Mouse (Mus musculus) liver, embryonic 13.5 days (tissue): ENCODE results near the gene E330034G19Rik. TPM values are rescaled to one million over a fixed set of nuclear protein-coding genes. Genes with fewer than 3 reads are reported as not detected.
"Not testable (repeated sequence)": the region's sequence is repeated elsewhere in the genome, so short reads cannot be mapped to it uniquely, and the experiment has no call there.

ENCODE experiments used
- ATAC-seq: fragments of 200-750 bp; cut with Nextera tagmentation; 2 replicates; pipeline ENCODE4 v1.8.0; 2017; ENCODE audit warnings: low read depth, mild to moderate bottlenecking, moderate number of reproducible peaks, moderate library complexity
- DNase-seq: peaks from one replicate; pipeline ENCODE4 v3.0.0; 2022
- H3K27ac ChIP-seq: fragments of 300-500 bp; sonication (generic); 2 replicates; pipeline ENCODE4 v1.5.1; 2015; ENCODE audit warnings: moderate library complexity, mild to moderate bottlenecking, inconsistent platforms
- H3K27me3 ChIP-seq: fragments of 300-500 bp; sonication (generic); 2 replicates; pipeline ENCODE4 v1.6.1; 2015; ENCODE audit warnings: mild to moderate bottlenecking, inconsistent platforms
- H3K36me3 ChIP-seq: fragments of 300-500 bp; sonication (generic); 2 replicates; pipeline ENCODE4 v1.6.1; 2015; ENCODE audit warnings: mild to moderate bottlenecking, inconsistent platforms
- H3K4me1 ChIP-seq: fragments of 300-500 bp; sonication (generic); replicated peaks from 2 replicates; pipeline ENCODE4 v1.6.1; 2015; ENCODE audit warnings: inconsistent platforms
- H3K4me2 ChIP-seq: fragments of 300-500 bp; sonication (generic); 2 replicates; pipeline ENCODE4 v1.6.1; 2015; ENCODE audit warnings: inconsistent platforms, mild to moderate bottlenecking, moderate library complexity
- H3K4me3 ChIP-seq: fragments of 300-500 bp; sonication (generic); replicated peaks from 2 replicates; pipeline ENCODE4 v1.5.1; 2015; ENCODE audit warnings: mild to moderate bottlenecking, inconsistent platforms
- H3K9ac ChIP-seq: fragments of 300-500 bp; sonication (generic); 2 replicates; pipeline ENCODE4 v1.6.1; 2015; ENCODE audit warnings: mild to moderate bottlenecking, inconsistent platforms
- H3K9me3 ChIP-seq: fragments of 300-500 bp; sonication (generic); replicated peaks from 2 replicates; pipeline ENCODE4 v1.6.1; 2016; ENCODE audit warnings: inconsistent platforms
- WGBS: fragments of 180-500 bp; shearing (Covaris S2); methylation state at CpG from one replicate; pipeline ENCODE4 v1.1.7; 2015; ENCODE audit not compliant: insufficient replicate concordance; 5-methylcytosine and 5-hydroxymethylcytosine counted together
- polyA plus RNA-seq: library from polyadenylated mRNA; unstranded; fragments of >200 nt; fragmentation: Nextera tagmentation; extraction: Ambion mirVana; gene quantifications from 2 replicates; pipeline ENCODE4 v1.2.1, GENCODE M21; 2015

E330034G19Rik gene
- polyA plus RNA-seq, 1 experiment from 2014 or later: not detected

GRCm38 (mm10) chr14:24273575-24273974, 19.4 kb upstream of the E330034G19Rik start:
- H3K9me3 ChIP-seq: no peaks in the 10 kb centered on the region
- H3K4me2 ChIP-seq: no peak overlapping the region
- H3K9ac ChIP-seq: no peak overlapping the region
- H3K36me3 ChIP-seq: no peaks in the 10 kb centered on the region
- WGBS: 37% methylated on average over 2 of the region's 2 CpGs
- ATAC-seq: no peak
- no peak for DNase-seq
- no peaks in the 10 kb centered on the region for H3K4me1 ChIP-seq
- H3K27me3 ChIP-seq: peaks cover 6% of the 10 kb centered on the region; the same call in 1 of the 2 replicates
- H3K27ac ChIP-seq: no peak overlapping the region
- H3K4me3 ChIP-seq: no peak overlapping the region

- no peak overlapping the region for H3K9ac ChIP-seq
- H3K27ac ChIP-seq: no peak overlapping the region
- 31% methylated on average over 2 of the region's 2 CpGs for WGBS
- no peak overlapping the region for H3K4me3 ChIP-seq
- H3K4me2 ChIP-seq: no peak overlapping the region
- H3K27me3 ChIP-seq: peaks cover 6% of the 10 kb centered on the region; the same call in 1 of the 2 replicates
- ATAC-seq (no peak), DNase-seq (no peak)
- no peaks in the 10 kb centered on the region for H3K9me3 ChIP-seq
- no peaks in the 10 kb centered on the region for H3K4me1 ChIP-seq
- no peaks in the 10 kb centered on the region for H3K36me3 ChIP-seq
Measured at GRCm38 (mm10) chr14:24275534-24275933, 17.5 kb upstream of the E330034G19Rik start.

GRCm38 (mm10) chr14:24281278-24281677, 11.7 kb upstream of the E330034G19Rik start:
- 47% methylated on average over 4 of the region's 4 CpGs for WGBS
- Histone ChIP-seq H3K9ac (no peak overlapping the region), H3K4me3 (no peak overlapping the region), H3K9me3 (no peaks in the 10 kb centered on the region), H3K4me2 (no peak overlapping the region), H3K27me3 (0 out of 2 replicates have a peak, but pooled peaks cover 3% of the 10 kb centered on the region), H3K4me1 (no peaks in the 10 kb centered on the region), H3K36me3 (no peaks in the 10 kb centered on the region), H3K27ac (no peak overlapping the region)
- DNase-seq (no peak), ATAC-seq (no peak)

- Histone ChIP-seq H3K4me2 (no peak overlapping the region), H3K36me3 (no peaks in the 10 kb centered on the region), H3K4me1 (no peaks in the 10 kb centered on the region), H3K27me3 (no peaks in the 10 kb centered on the region), H3K4me3 (no peak overlapping the region), H3K27ac (no peak overlapping the region), H3K9ac (no peak overlapping the region), H3K9me3 (no peaks in the 10 kb centered on the region)
- 39% methylated on average over 3 of the region's 3 CpGs for WGBS
- ATAC-seq (no peak), DNase-seq (no peak)
Measured at GRCm38 (mm10) chr14:24282276-24282675, 10.7 kb upstream of the E330034G19Rik start.

GRCm38 (mm10) chr14:24286136-24286535, 6.9 kb upstream of the E330034G19Rik start:
- Histone ChIP-seq H3K27ac (no peak overlapping the region), H3K9me3 (no peaks in the 10 kb centered on the region), H3K4me2 (no peak overlapping the region), H3K9ac (no peak overlapping the region), H3K27me3 (no peaks in the 10 kb centered on the region), H3K36me3 (no peaks in the 10 kb centered on the region), H3K4me1 (no peaks in the 10 kb centered on the region), H3K4me3 (no peak overlapping the region)
- WGBS: 46% methylated on average over 4 of the region's 4 CpGs
- ATAC-seq (no peak), DNase-seq (no peak)

GRCm38 (mm10) chr14:24290726-24291125, 2.3 kb upstream of the E330034G19Rik start:
- H3K27me3 ChIP-seq: no peaks in the 10 kb centered on the region
- no peak overlapping the region for H3K4me2 ChIP-seq
- ATAC-seq (no peak), DNase-seq (no peak)
- H3K9ac ChIP-seq: no peak overlapping the region
- H3K27ac ChIP-seq: no peak overlapping the region
- no peaks in the 10 kb centered on the region for H3K36me3 ChIP-seq
- H3K4me3 ChIP-seq: no peak overlapping the region
- H3K9me3 ChIP-seq: no peaks in the 10 kb centered on the region
- no peaks in the 10 kb centered on the region for H3K4me1 ChIP-seq

- Histone ChIP-seq H3K4me1 (no peaks in the 10 kb centered on the region), H3K27ac (no peak overlapping the region), H3K27me3 (no peaks in the 10 kb centered on the region), H3K9ac (no peak overlapping the region), H3K9me3 (no peaks in the 10 kb centered on the region), H3K36me3 (no peaks in the 10 kb centered on the region), H3K4me2 (no peak overlapping the region), H3K4me3 (no peak overlapping the region)
- WGBS: 47% methylated on average over 5 of the region's 5 CpGs
- no peak for DNase-seq
- ATAC-seq: no peak
Measured at GRCm38 (mm10) chr14:24293631-24294030, 617 bp downstream of the E330034G19Rik start.

- H3K4me1 ChIP-seq, H3K4me3 ChIP-seq, H3K36me3 ChIP-seq, H3K27me3 ChIP-seq, H3K4me2 ChIP-seq, H3K9me3 ChIP-seq, H3K9ac ChIP-seq, ATAC-seq, H3K27ac ChIP-seq, DNase-seq: not testable (repeated sequence)
- 53% methylated on average over 1 of the region's 1 CpGs for WGBS
Measured at GRCm38 (mm10) chr14:24302126-24302525, 9.1 kb downstream of the E330034G19Rik start.

GRCm38 (mm10) chr14:24306667-24307066, 13.7 kb downstream of the E330034G19Rik start:
- Histone ChIP-seq H3K36me3 (no peaks in the 10 kb centered on the region), H3K4me1 (no peaks in the 10 kb centered on the region), H3K9ac (no peak overlapping the region), H3K9me3 (no peaks in the 10 kb centered on the region), H3K27me3 (no peaks in the 10 kb centered on the region), H3K27ac (no peak overlapping the region), H3K4me2 (no peak overlapping the region), H3K4me3 (no peak overlapping the region)
- ATAC-seq (no peak), DNase-seq (no peak)
- 63% methylated on average over 6 of the region's 6 CpGs for WGBS

GRCm38 (mm10) chr14:24307146-24307545, 14.1 kb downstream of the E330034G19Rik start:
- H3K4me2 ChIP-seq: no peak overlapping the region
- WGBS: 61% methylated on average over 1 of the region's 1 CpGs
- no peaks in the 10 kb centered on the region for H3K36me3 ChIP-seq
- DNase-seq: no peak
- ATAC-seq: no peak
- no peaks in the 10 kb centered on the region for H3K4me1 ChIP-seq
- no peaks in the 10 kb centered on the region for H3K9me3 ChIP-seq
- H3K27ac ChIP-seq: no peak overlapping the region
- no peak overlapping the region for H3K9ac ChIP-seq
- no peak overlapping the region for H3K4me3 ChIP-seq
- no peaks in the 10 kb centered on the region for H3K27me3 ChIP-seq

GRCm38 (mm10) chr14:24311110-24311509, 18.1 kb downstream of the E330034G19Rik start:
- Histone ChIP-seq H3K27me3 (no peaks in the 10 kb centered on the region), H3K9ac (no peak overlapping the region), H3K4me1 (no peaks in the 10 kb centered on the region), H3K36me3 (no peaks in the 10 kb centered on the region), H3K4me3 (no peak overlapping the region), H3K9me3 (no peaks in the 10 kb centered on the region), H3K27ac (no peak overlapping the region), H3K4me2 (no peak overlapping the region)
- DNase-seq: peak; percentile 8
- ATAC-seq: no peak
- 27% methylated on average over 3 of the region's 3 CpGs for WGBS

- H3K4me1 ChIP-seq, H3K4me3 ChIP-seq, ATAC-seq, H3K27me3 ChIP-seq, DNase-seq, H3K9ac ChIP-seq, H3K27ac ChIP-seq, H3K36me3 ChIP-seq, H3K9me3 ChIP-seq, H3K4me2 ChIP-seq: not testable (repeated sequence)
- WGBS: 62% methylated on average over 3 of the region's 3 CpGs
Measured at GRCm38 (mm10) chr14:24347007-24347406, 54.0 kb downstream of the E330034G19Rik start.
